Mouse (Mus musculus) frontal cortex, postnatal 25 days (tissue): ENCODE measurements around the gene Htr7.

Source experiments
- DNase-seq, 2 experiments: peaks; one replicate each; pipeline ENCODE4 v3.0.0; 2022; ENCODE audit warnings: low spot score in 2 of 2

Htr7 gene

DNA sequence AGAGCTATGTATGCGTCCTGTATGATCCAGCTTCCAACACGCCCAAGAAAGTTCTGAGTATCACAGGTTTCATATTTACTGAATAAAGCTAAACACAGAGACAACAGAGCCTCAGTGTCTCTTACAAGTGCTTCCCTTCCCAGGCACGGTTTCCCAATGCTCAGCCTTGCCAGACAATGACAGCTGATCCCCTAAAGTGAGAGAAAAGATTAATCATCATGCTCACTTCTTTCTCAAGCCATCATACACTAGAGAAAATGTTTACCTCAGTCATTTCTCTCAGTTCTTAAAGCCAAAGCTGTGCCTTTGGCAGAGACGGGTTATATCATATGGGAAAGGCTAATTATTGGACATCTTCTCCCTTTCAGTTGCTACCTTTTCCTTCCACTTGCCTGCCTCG, 99.7 kb downstream of the Htr7 start:
- no peak for DNase-seq

DNA sequence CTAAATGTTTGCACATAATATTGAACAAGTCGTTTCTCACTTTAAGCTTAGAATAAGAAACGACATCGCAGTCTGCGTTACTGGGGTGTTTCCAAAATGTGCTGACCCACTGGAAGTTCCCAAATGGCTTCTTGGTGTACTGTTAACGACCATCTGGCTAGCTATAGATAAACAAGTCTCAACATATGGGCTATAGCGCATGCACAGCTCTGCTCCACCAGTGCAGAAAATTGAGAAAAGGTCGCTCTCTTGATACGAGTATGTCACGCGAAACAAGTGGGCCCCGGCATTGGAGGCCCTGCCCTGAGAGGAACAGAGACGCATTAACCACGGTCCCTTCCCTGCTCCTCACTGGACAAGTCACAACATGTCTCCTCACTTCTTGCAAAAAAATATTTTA, 101.6 kb downstream of the Htr7 start:
- DNase-seq = no peak

DNA sequence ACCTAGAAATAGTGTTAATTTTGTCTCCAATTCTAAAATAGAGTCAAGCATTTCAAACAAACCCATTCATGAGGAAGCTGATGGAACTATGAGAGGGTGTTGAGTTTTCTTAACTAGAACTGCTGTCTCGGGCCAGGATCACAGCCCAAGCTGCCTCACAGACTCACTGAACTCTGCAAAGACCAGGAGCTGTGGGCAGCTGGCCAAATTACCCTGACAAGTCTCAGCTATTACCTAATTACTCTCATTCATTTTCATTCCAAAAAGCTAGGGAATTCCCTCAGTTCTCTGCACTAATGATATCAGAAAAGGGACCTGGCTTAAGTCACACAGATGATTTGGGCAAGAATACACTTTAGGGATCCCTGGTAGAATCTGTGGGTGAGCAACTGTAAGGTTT, 107.4 kb downstream of the Htr7 start:
- no peak for DNase-seq

DNA sequence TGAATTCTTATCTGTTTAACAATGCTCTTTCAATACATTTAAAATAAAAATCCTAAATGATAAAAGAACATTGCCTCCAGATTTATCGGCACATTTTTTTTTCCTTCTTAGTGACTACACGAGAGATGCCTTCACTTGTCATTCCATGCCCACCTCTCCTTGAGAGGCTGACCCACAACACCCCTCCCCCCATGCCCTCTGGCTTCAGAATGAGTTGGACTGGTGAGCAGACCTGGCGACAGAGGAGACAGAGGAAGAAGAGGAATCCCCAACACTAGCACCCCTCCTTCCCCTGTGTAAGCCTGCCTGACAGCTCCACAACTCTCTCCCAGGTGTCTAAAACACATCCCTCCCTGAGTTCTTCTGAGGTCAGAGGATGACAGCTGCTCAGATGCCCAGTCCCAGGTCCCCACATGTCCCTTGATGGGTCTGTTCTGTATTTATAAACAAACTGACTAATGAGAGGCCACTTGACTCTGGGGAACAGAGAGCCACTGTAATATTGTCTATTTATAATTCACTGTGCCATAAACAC, 132.3 kb downstream of the Htr7 start:
- DNase-seq = no peak

DNA sequence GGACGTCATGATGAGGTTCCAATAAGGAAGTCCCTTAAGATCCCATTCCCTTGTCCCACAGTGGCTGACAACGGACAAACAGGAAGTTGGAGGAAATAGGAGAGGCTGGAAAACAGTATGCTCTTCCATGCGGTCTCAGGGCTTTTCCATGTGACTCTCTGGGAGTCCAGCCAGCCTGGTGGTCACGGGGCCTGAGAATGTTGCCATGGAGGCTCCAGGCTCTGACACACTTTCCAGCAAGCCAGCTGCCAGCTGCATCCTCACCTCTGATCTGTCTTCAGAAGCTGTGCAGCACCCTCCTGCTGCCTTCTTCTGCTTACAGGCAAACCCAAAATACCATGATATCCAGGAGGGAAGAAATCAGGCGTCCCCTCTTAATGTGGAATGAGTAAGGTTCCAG, 132.9 kb downstream of the Htr7 start:
- DNase-seq = peak; percentile 46 to 58
